Comparison of ENCODE assay signal across 21 mouse cellular contexts in the genomic region with DNA sequence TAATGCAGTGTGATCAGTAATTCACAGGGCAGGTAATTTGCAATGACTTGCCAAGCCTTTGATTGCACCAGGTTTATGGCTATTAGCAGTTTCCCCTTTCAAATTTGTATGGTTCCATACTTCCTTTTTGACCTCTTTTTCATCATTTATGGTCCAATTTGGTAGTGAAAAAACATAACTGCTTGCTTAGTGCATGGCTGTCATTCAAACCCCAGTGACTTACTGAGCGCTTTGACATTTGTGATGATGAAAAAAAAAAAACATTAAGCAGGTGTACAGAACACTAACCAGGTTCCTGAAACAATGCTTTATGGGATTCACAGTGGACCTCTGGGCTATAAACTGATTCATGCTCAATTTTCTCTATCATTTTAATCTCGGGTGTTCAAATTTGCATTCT.
"Had no signal": no experiment of that assay in that cellular context is flagged by ENCODE, and none has a peak within 500 bp of the region (broad histone marks: within the 10 kb centered on the region; RNA-seq: fewer than 3 reads in every experiment).

No protein-coding gene starts in this region.

- H3K27me3 ChIP-seq: heart, embryonic 12.5 days; hindbrain, embryonic 12.5 days; limb, embryonic 13.5 days; limb, embryonic 15.5 days; liver, embryonic 12.5 days had no signal

- H3K4me1 ChIP-seq: heart, embryonic 10.5 days; heart, embryonic 12.5 days; hindbrain, embryonic 10.5 days; hindbrain, embryonic 12.5 days; liver, embryonic 12.5 days had no signal

- H3K36me3 ChIP-seq: heart, embryonic 10.5 days; heart, embryonic 12.5 days; hindbrain, embryonic 10.5 days; hindbrain, embryonic 12.5 days; limb, embryonic 13.5 days; limb, embryonic 15.5 days; liver, embryonic 12.5 days had no signal

- H3K27ac ChIP-seq: gastrocnemius, adult 2 months; heart, embryonic 10.5 days; hindbrain, embryonic 10.5 days; hindbrain, embryonic 12.5 days; hindbrain, embryonic 14.5 days; left cerebral cortex, adult 2 months; limb, embryonic 13.5 days; limb, embryonic 15.5 days; liver, embryonic 12.5 days; liver, embryonic 14.5 days had no signal

- ATAC-seq: hindbrain, embryonic 16.5 days; liver, embryonic 12.5 days had no signal

- H3K9me3 ChIP-seq: heart, embryonic 10.5 days; heart, embryonic 12.5 days; hindbrain, embryonic 10.5 days; hindbrain, embryonic 12.5 days; limb, embryonic 13.5 days; limb, embryonic 15.5 days; liver, embryonic 12.5 days had no signal

- H3K4me2 ChIP-seq: heart, embryonic 12.5 days; hindbrain, embryonic 12.5 days; hindbrain, embryonic 14.5 days; limb, embryonic 15.5 days; liver, embryonic 12.5 days had no signal

- H3K9ac ChIP-seq: heart, embryonic 12.5 days; hindbrain, embryonic 12.5 days; hindbrain, embryonic 14.5 days; limb, embryonic 13.5 days; limb, embryonic 15.5 days; liver, embryonic 12.5 days; liver, embryonic 14.5 days had no signal

- DNase-seq: gastrocnemius, adult 2 months; gastrocnemius, postnatal 10 days; gastrocnemius, postnatal 25 days; heart, adult 18-20 months; heart, postnatal 10 days; heart, postnatal 4 days; kidney, adult 11 months; kidney, adult 8-10 months; kidney, postnatal 10 days; kidney, postnatal 36 days had no signal

- H3K4me3 ChIP-seq: gastrocnemius, adult 2 months; heart, embryonic 10.5 days; heart, embryonic 12.5 days; hindbrain, embryonic 10.5 days; hindbrain, embryonic 12.5 days; left cerebral cortex, adult 2 months; limb, embryonic 13.5 days; limb, embryonic 15.5 days; liver, embryonic 12.5 days had no signal
